9 mouse cellular contexts compared by ENCODE assay signal in the genomic region with DNA sequence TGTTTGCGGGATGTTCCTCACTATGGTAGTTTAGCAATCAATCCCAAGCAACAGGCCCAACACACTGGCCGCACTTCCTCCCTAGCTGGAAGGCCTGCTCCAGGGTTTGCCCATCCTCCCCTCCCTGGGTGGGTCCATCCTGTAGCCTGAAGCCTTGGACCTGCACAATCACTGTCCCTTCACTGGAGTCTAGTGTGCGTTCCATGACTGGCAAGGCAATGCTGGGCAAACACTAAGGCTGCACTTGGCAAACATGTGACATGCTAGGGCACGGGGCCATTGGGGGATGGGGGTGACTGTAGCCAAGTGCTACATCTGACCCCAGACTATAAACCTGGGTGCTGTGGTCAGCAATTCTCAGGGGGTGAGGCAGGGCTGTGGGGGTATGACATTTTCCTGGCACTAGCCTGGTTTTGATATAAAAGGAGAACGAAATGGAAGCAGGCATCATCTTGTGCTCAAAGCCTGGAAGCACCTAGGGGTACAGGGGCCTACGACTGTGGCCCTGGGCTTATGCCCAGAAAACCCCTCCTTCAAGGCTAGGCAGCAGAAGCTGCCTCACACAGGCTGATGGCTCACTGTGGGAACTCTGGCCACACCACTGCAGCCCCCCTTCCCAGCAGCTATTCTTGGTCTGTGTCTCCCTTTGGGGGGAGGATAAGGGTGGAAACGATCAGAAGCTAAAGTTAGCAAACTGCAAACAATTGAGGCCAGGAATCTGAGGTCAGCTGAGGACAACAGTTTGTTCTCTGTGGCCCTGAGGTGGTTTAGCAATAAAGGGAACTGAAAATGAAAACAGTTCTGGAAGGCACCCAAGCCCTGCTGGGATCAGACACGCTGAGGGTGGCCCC. TPM values are rescaled to one million over a fixed set of nuclear protein-coding genes. Genes with fewer than 3 reads are reported as not detected.
DNase-seq lines count a peak whose midpoint lies in the region; ATAC-seq and TF ChIP-seq lines count a peak whose summit lies in the region.
"Had no signal": no experiment of that assay in that cellular context is flagged by ENCODE, and none has a peak within 500 bp of the region (broad histone marks: within the 10 kb centered on the region; RNA-seq: fewer than 3 reads in every experiment).

No protein-coding gene starts in this region.

- peak; percentile 49 to 72 for DNase-seq in left cerebral cortex, postnatal 14 days (ENCODE audit: low spot score in 2 of 2)
- DNase-seq in left cerebral cortex, adult 11 months (ENCODE audit: low spot score): no peak
- peak; percentile 81 for DNase-seq in gastrocnemius, postnatal 14 days
- DNase-seq in lung, adult 18-20 months: peak; percentile 87 to 92
- peak in 1 of 2 experiments; percentile 54 for DNase-seq in spleen, adult 2 months (ENCODE audit: low read depth in 1 of 2, low spot score in 2 of 2)
- no peak for DNase-seq in thymus, postnatal 0 days (ENCODE audit: low spot score)

- H3K9ac ChIP-seq in intestine, embryonic 15.5 days: no peak overlapping the region

- H3K9me3 ChIP-seq in intestine, embryonic 15.5 days: no peaks in the 10 kb centered on the region

- H3K4me1 ChIP-seq in intestine, embryonic 15.5 days (replicated peaks): peaks cover 48% of the 10 kb centered on the region
- peaks cover 58% of the 10 kb centered on the region; the same call in 1 of the 2 replicates for H3K4me1 ChIP-seq in spleen, adult 2 months (ENCODE audit: control insufficient read depth, insufficient read depth, insufficient read length)

- no peaks in the 10 kb centered on the region for H3K27me3 ChIP-seq in intestine, embryonic 15.5 days (replicated peaks)
- H3K27me3 ChIP-seq in spleen, adult 2 months (ENCODE audit: control insufficient read depth, insufficient read depth, low read length): no peaks in the 10 kb centered on the region

- H3K4me2 ChIP-seq in intestine, embryonic 15.5 days (replicated peaks): no peak overlapping the region

- ATAC-seq in cerebellum, adult (ENCODE audit: insufficient number of reproducible peaks, low FRiP score, low TSS enrichment): peak; percentile 23; the same call in 1 of the 2 replicates
- ATAC-seq in intestine, embryonic 15.5 days: peak; percentile 16; the same call in 1 of the 2 replicates

- no peak for TF ChIP-seq CTCF in spleen, adult 2 months (IDR thresholded peaks at IDR 0.05; ENCODE audit: extremely low read depth, insufficient read depth, insufficient read length, insufficient replicate concordance)

- H3K4me3 ChIP-seq in intestine, embryonic 15.5 days (replicated peaks): no peak overlapping the region
- no peak overlapping the region; the same call in 1 of the 2 replicates for H3K4me3 ChIP-seq in spleen, adult 2 months (ENCODE audit: extremely low read depth, insufficient read depth, insufficient read length)

- intact Hi-C loops in left cerebral cortex, postnatal 14 days (cut with DNase I): no loop called here
- intact Hi-C loops in gastrocnemius, postnatal 14 days (cut with DNase I; ENCODE audit: low total_unique reads): no loop called here

- no peak for TF ChIP-seq POLR2A in spleen, adult 2 months (IDR thresholded peaks at IDR 0.05; ENCODE audit: low read depth, low read length)

- no peaks in the 10 kb centered on the region for H3K36me3 ChIP-seq in intestine, embryonic 15.5 days
- H3K36me3 ChIP-seq in spleen, adult 2 months (ENCODE audit: control insufficient read depth, insufficient read depth, low read length): no peaks in the 10 kb centered on the region

- H3K27ac ChIP-seq in intestine, embryonic 15.5 days: peak overlapping the region; percentile 38
- peak overlapping the region; percentile 91 for H3K27ac ChIP-seq in spleen, adult 2 months (ENCODE audit: insufficient read depth, low read length)

- 46% methylated on average over 8 of the region's 8 CpGs for WGBS in intestine, embryonic 15.5 days
- WGBS in spleen, adult 2 months: 16% methylated on average over 8 of the region's 8 CpGs

RNA-seq across cellular contexts. Expression of a gene that starts 5.0 kb away (rescaled TPM):
- total RNA-seq in left cerebral cortex, postnatal 14 days (2021): not detected
- total RNA-seq in gastrocnemius, postnatal 14 days (2021): not detected
- not detected in 2 replicates for polyA plus RNA-seq in intestine, embryonic 15.5 days (2015; fragmentation: Nextera tagmentation; extraction: Ambion mirVana)
- polyA plus RNA-seq in spleen, adult 2 months (2012; rRNA removed): not detected in 2 replicates
- 0.21 and 0.40 TPM in 2 replicates for polyA plus RNA-seq in thymus, postnatal 0 days (2015; fragmentation: Nextera tagmentation; extraction: Ambion mirVana)
- total RNA-seq: layer of hippocampus, postnatal 14 days had no signal

RNA-seq across cellular contexts. Expression of a gene that starts 27.1 kb away (rescaled TPM):
- 100 to 1,000 TPM; 168 to 175 TPM for total RNA-seq in left cerebral cortex, postnatal 14 days (2021)
- 10 to 100 TPM; 42.5 to 65.2 TPM for total RNA-seq in gastrocnemius, postnatal 14 days (2021)
- 25.9 and 26.7 TPM in 2 replicates for polyA plus RNA-seq in intestine, embryonic 15.5 days (2015; fragmentation: Nextera tagmentation; extraction: Ambion mirVana)
- 72.0 and 89.0 TPM in 2 replicates for polyA plus RNA-seq in spleen, adult 2 months (2012; rRNA removed)
- polyA plus RNA-seq in thymus, postnatal 0 days (2015; fragmentation: Nextera tagmentation; extraction: Ambion mirVana): 95.1 and 134 TPM in 2 replicates

Comparison
In these comparisons a context has a peak if more than half of its experiments do, and no peak if none do; other contexts are left out.
1. DNase-seq: peak in left cerebral cortex, postnatal 14 days (2 of 2), gastrocnemius, postnatal 14 days (single experiment) and lung, adult 18-20 months (2 of 2); none in left cerebral cortex, adult 11 months (single experiment) and thymus, postnatal 0 days (single experiment).